Mouse (Mus musculus): ENCODE measurements around the gene Mboat1.

- TF ChIP-seq POLR2A (IDR thresholded peaks at IDR 0.05; ENCODE audit: borderline replicate concordance, extremely low read depth, low read depth, low read length): no peak
- TF ChIP-seq CTCF (IDR thresholded peaks at IDR 0.05; ENCODE audit: insufficient read depth, low read length): no peak
Observed at GRCm38 (mm10) chr13:30140646-30141045, 4.4 kb downstream of the Mboat1 start.
